11 mouse cellular contexts compared by ENCODE assay signal in the genomic region with DNA sequence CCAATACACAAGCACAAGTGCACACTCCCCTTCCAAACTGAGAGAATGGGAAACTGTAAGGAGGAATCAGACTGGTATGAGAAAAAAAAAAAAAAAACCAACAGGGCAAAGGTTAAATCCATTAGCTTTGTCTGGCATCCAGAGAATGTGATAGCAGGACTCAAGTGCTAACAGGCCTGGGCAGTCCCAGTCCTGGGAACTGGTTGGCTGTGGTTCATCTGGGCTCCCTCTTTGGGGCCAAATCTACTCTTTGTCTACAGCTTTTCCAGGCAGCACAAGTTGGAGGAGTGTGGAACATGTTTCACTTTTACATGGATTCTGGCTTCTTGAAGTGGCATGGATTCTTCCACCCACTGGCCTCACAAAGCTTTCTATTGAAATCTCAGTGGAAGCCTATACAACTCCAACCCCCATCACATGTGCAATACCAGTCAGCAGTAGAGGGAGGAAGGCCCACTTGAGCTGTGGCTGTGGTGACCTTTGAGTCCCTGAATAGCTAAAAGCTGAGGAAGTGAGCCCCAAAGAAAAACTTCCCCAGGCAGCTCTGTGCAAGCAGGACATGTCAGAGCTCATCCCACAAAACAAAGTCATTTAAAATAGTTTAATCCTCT. TPM values are rescaled to one million over a fixed set of nuclear protein-coding genes. Genes with fewer than 3 reads are reported as not detected.
DNase-seq lines count a peak whose midpoint lies in the region; ATAC-seq and TF ChIP-seq lines count a peak whose summit lies in the region.
"Had no signal": no experiment of that assay in that cellular context is flagged by ENCODE, and none has a peak within 500 bp of the region (broad histone marks: within the 10 kb centered on the region; RNA-seq: fewer than 3 reads in every experiment).

No protein-coding gene starts in this region.

- H3K4me3 ChIP-seq in spleen, adult 2 months (ENCODE audit: extremely low read depth, insufficient read depth, insufficient read length): no peak overlapping the region
- no peak overlapping the region for H3K4me3 ChIP-seq in midbrain, embryonic 16.5 days (ENCODE audit: low read depth, low read length)
- H3K4me3 ChIP-seq: limb, embryonic 13.5 days had no signal

- H3K4me1 ChIP-seq in spleen, adult 2 months (ENCODE audit: control insufficient read depth, insufficient read depth, insufficient read length): peaks cover under 1% of the 10 kb centered on the region; the same call in 1 of the 2 replicates
- H3K4me1 ChIP-seq in midbrain, embryonic 16.5 days (ENCODE audit: control insufficient read depth, insufficient read depth, low read length): no peaks in the 10 kb centered on the region
- H3K4me1 ChIP-seq: limb, embryonic 13.5 days had no signal

- no peak overlapping the region for H3K9ac ChIP-seq in midbrain, embryonic 16.5 days (ENCODE audit: low read depth, low read length)
- H3K9ac ChIP-seq: limb, embryonic 13.5 days had no signal

- no peak for TF ChIP-seq CTCF in spleen, adult 2 months (IDR thresholded peaks at IDR 0.05; ENCODE audit: extremely low read depth, insufficient read depth, insufficient read length, insufficient replicate concordance)

- TF ChIP-seq POLR2A in spleen, adult 2 months (IDR thresholded peaks at IDR 0.05; ENCODE audit: low read depth, low read length): no peak

- no peaks in the 10 kb centered on the region for H3K27me3 ChIP-seq in spleen, adult 2 months (ENCODE audit: control insufficient read depth, insufficient read depth, low read length)
- H3K27me3 ChIP-seq in midbrain, embryonic 16.5 days (ENCODE audit: control insufficient read depth, insufficient read depth, low read depth, low read length): no peaks in the 10 kb centered on the region
- H3K27me3 ChIP-seq: limb, embryonic 13.5 days had no signal

- ATAC-seq in midbrain, embryonic 16.5 days: no peak

- peak overlapping the region; percentile 18; the same call in 1 of the 2 replicates for H3K27ac ChIP-seq in spleen, adult 2 months (ENCODE audit: insufficient read depth, low read length)
- H3K27ac ChIP-seq in midbrain, embryonic 16.5 days (ENCODE audit: low read length): no peak overlapping the region
- H3K27ac ChIP-seq: limb, embryonic 13.5 days had no signal

- no peaks in the 10 kb centered on the region for H3K9me3 ChIP-seq in midbrain, embryonic 16.5 days (replicated peaks; ENCODE audit: control insufficient read depth, low read length, poor library complexity, severe bottlenecking)
- H3K9me3 ChIP-seq: limb, embryonic 13.5 days had no signal

- no peak for DNase-seq in spleen, adult 2 months (ENCODE audit: low read depth in 1 of 2, low spot score in 2 of 2)
- no peak for DNase-seq in spleen, adult 18-20 months
- DNase-seq in forelimb bud, embryonic 11.5 days (ENCODE audit: low read depth, low spot score): peak; percentile 30
- peak; percentile 42 for DNase-seq in kidney, postnatal 10 days
- peak; percentile 72 for DNase-seq in yolk sac, embryonic 10.5 days (ENCODE audit: low spot score)
- DNase-seq in left cerebral cortex, adult 8-10 months (ENCODE audit: low spot score in 2 of 2): no peak
- no peak for DNase-seq in gastrocnemius, postnatal 4 days (ENCODE audit: low spot score in 2 of 2)

- H3K36me3 ChIP-seq in spleen, adult 2 months (ENCODE audit: control insufficient read depth, insufficient read depth, low read length): no peaks in the 10 kb centered on the region
- no peaks in the 10 kb centered on the region for H3K36me3 ChIP-seq in midbrain, embryonic 16.5 days (ENCODE audit: control insufficient read depth, insufficient read depth, low read length)
- H3K36me3 ChIP-seq: limb, embryonic 13.5 days had no signal

- H3K4me2 ChIP-seq in midbrain, embryonic 16.5 days (ENCODE audit: low read length): no peak overlapping the region
- H3K4me2 ChIP-seq: limb, embryonic 13.5 days had no signal

RNA-seq across cellular contexts. Expression of a gene that starts 14.9 kb away (rescaled TPM):
- polyA plus RNA-seq in spleen, adult 2 months (2012; rRNA removed): not detected in 2 replicates
- not detected for total RNA-seq in left cerebral cortex, adult 8-10 months (2022)
- polyA plus RNA-seq in midbrain, embryonic 16.5 days (2015; fragmentation: Nextera tagmentation; extraction: Ambion mirVana): not detected in 2 replicates
- 1 to 10 TPM in 1 of 2 experiments, under 1 TPM in 1; 0.29 to 1.1 TPM for total RNA-seq in gastrocnemius, postnatal 4 days (2021)
- total RNA-seq: MEL had no signal
- polyA plus RNA-seq: limb, embryonic 13.5 days; neural tube, embryonic 11.5 days had no signal

RNA-seq across cellular contexts. Expression of a gene that starts 52.1 kb away (rescaled TPM):
- 10.5 and 13.0 TPM in 2 replicates for polyA plus RNA-seq in spleen, adult 2 months (2012; rRNA removed)
- total RNA-seq in left cerebral cortex, adult 8-10 months (2022): 1 to 10 TPM; 1.2 to 1.6 (median 1.3) TPM
- polyA plus RNA-seq in midbrain, embryonic 16.5 days (2015; fragmentation: Nextera tagmentation; extraction: Ambion mirVana): 1.2 and 2.0 TPM in 2 replicates
- total RNA-seq in gastrocnemius, postnatal 4 days (2021): 1 to 10 TPM; 2.1 to 2.4 TPM

Comparison
In these comparisons a context has a peak if more than half of its experiments do, and no peak if none do; other contexts are left out.
1. DNase-seq: peak in forelimb bud, embryonic 11.5 days (single experiment), kidney, postnatal 10 days (single experiment) and yolk sac, embryonic 10.5 days (single experiment); none in spleen, adult 2 months (0 of 2), spleen, adult 18-20 months (0 of 2), left cerebral cortex, adult 8-10 months (0 of 2) and gastrocnemius, postnatal 4 days (0 of 2).